Mouse (Mus musculus): ENCODE results near the gene Gm20715. TPM values are rescaled to one million over a fixed set of nuclear protein-coding genes. Genes with fewer than 3 reads are reported as not detected.
"Not testable (repeated sequence)": the region's sequence is repeated elsewhere in the genome, so short reads cannot be mapped to it uniquely, and the experiment has no call there.

Gm20715 gene
- polyA plus RNA-seq, 1 experiment, result not detected

GRCm38 (mm10) chr7:6415442-6415787, 5.3 kb downstream of the Gm20715 start:
- 18% methylated on average over 8 of the region's 8 CpGs for WGBS

DNA sequence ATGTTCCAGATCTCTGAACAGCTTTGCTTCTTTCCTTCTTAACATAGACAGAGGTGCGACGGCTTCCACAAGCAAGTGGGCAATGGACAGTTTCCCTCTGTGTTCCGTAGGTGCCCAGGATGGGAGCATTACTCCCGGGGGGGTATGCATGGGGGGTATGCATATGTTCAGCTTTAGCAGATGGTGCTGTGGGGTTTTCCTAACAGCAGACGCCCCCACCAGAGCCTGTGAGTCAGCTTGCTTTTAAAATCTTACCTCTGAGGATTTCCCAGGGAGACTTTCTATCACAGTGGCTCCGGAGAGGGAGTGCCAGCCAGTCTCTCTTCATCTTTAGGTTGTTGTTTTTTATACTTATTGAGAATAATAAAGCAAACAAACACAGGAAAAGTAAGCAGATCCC, 9.8 kb downstream of the Gm20715 start:
- DNase-seq (ENCODE audit: low read depth, low spot score), result no peak
- 67% methylated on average over 6 of the region's 6 CpGs for WGBS

More at GRCm38 (mm10) chr7:6415442-6415787, 5.3 kb downstream of the Gm20715 start:
- no peak for DNase-seq (ENCODE audit: low read depth, low spot score)

DNA sequence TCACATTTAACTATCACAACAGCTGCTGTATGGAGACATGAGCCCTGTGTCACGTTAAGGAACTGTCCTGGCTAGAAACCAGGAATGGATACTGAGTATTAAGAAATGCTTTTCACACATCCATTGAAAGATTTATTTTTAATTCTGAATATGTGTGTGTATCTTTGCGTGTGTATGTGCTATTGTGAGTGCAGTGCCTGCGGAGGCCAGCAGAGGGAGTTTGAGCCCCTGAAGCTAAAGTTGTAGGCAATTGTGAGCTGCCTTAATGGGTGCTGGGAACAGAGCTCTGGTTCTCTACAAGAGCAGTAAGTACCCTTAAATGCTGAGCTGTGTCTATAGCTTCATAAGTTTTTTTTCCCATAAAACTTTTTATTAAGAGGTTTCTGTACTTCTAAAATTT, 19.3 kb downstream of the Gm20715 start:
- no peak for DNase-seq (ENCODE audit: low read depth, low spot score)
- 84% methylated on average over 3 of the region's 3 CpGs for WGBS

- WGBS, result 32% methylated on average over 2 of the region's 2 CpGs
- no peak for DNase-seq (ENCODE audit: low read depth, low spot score)
Measured at GRCm38 (mm10) chr7:6430342-6430741, 20.3 kb downstream of the Gm20715 start.

DNA sequence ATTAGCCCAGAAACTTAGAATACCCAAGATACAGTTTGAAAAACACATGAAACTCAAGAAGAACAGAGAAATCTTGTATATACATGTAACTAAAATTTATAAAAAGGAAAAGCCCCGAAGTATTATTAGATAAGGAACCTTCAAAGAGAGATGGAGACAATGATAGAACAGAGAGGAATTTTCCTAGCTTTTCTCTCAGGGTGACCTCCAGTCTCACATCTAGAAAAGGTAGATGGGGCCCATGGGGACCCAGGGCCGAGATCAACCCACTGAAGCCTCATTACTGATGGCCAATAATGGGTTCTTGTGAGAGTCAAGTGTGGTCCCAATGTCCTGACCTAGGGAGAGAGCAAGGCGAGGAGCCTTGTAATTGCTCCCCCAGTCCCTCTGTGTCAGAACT, 28.3 kb downstream of the Gm20715 start, which contains the start of gene Olfr1344:
Olfr1344 (plus strand) TSS at position 301 of the 400 bp plus-strand sequence.
- WGBS, result 64% methylated on average over 3 of the region's 3 CpGs
- DNase-seq (ENCODE audit: low read depth, low spot score), result no peak

GRCm38 (mm10) chr7:6441173-6441572, 31.1 kb downstream of the Gm20715 start:
- WGBS, result 48% methylated on average over 2 of the region's 2 CpGs
- no peak for DNase-seq (ENCODE audit: low read depth, low spot score)

DNA sequence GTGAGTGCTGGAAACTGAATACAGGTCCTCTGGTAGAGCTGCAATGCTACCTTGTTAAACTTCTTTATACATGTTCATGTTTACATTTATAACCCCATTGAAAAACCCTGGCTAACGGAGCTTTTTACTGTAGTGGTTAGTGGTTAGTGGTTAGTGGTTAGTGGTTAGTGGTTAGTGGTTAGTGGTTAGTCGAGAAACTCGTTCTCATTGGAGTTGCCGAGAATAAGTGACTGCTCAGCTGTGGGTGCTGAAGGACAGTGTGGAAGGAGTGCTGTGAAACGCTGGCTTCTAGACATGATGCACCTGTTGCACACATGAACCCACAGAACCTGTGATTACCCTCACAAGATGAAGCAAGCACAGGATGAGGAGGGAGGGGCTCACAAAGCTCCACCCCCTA, 37.7 kb downstream of the Gm20715 start:
- DNase-seq (ENCODE audit: low read depth, low spot score), result no peak
- 84% methylated on average over 5 of the region's 5 CpGs for WGBS

- DNase-seq (ENCODE audit: low read depth, low spot score), result no peak
Measured at GRCm38 (mm10) chr7:6455868-6456267, 45.8 kb downstream of the Gm20715 start, which contains the start of gene Olfr1336. Gene Olfr1336 (plus strand): TSS chr7:6456168.

GRCm38 (mm10) chr7:6456399-6456798, 46.3 kb downstream of the Gm20715 start:
- no peak for DNase-seq (ENCODE audit: low read depth, low spot score)
- WGBS, result 39% methylated on average over 3 of the region's 3 CpGs

DNA sequence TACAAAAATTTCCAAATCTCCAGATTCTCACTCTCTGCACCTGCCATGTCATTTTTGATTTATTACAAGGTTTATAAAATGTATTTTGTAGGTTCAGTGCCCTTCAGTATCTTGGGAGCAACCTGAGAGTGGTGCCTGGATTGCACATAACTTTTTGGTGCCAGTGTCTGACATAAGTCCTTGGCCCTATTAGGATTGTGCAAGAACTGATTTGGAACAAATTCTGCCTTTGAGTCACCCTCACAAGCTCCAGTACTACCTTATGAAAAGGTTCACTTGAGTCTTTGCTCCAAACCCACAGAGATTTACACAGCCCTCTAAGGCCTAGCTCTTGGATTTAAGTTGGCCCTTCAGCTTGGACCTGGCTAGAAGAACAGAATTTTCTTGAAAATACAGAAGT, 56.9 kb downstream of the Gm20715 start, which contains the start of gene Olfr1346:
Olfr1346 (plus strand) TSS at position 151 of the 400 bp plus-strand sequence.
- DNase-seq (ENCODE audit: low read depth, low spot score), result no peak

GRCm38 (mm10) chr7:6477633-6478032, 67.6 kb downstream of the Gm20715 start:
- DNase-seq (ENCODE audit: low read depth, low spot score), result not testable (repeated sequence)
- WGBS, result 42% methylated on average over 2 of the region's 2 CpGs

DNA sequence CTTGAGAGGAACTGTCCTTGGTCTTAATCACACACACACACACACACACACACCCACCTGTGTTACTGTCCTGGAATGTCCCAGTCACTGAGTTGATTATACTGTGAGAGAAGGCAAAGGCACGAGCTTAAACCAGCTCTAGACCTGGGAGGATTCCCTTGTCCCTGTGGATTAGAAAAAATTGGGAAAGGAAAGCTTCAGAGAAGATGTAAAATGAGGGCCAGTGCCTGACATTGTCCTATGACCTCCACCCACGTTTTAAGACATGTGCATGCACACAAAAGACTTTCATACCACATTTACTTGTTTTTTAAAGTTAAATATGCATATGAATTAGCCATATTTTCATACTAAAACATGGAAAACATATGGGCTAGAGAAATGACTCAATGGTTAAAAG, 76.8 kb downstream of the Gm20715 start, which contains the start of gene Olfr5:
Olfr5 (minus strand) TSS at position 101 of the 400 bp plus-strand sequence.
- WGBS, result 9% methylated on average over 2 of the region's 2 CpGs

More for the DNA sequence above, 76.8 kb downstream of the Gm20715 start, which contains the start of gene Olfr5:
- DNase-seq (ENCODE audit: low read depth, low spot score), result no peak

Other genes with a start within 250 kb of the Gm20715 start
- 15.1 and 17.8 TPM in 2 replicates for gene Zfp444, start 238.1 kb upstream of the Gm20715 start, polyA plus RNA-seq (2012; rRNA removed)
- gene Galp, start 213.2 kb upstream of the Gm20715 start, polyA plus RNA-seq (2012; rRNA removed), result 0.15 TPM in 1 of 2 replicates, not detected in the other
- not detected in 2 replicates for gene Zscan5b, start 188.0 kb upstream of the Gm20715 start, polyA plus RNA-seq (2012; rRNA removed)
- gene Epp13, start 157.6 kb upstream of the Gm20715 start, polyA plus RNA-seq (2012; rRNA removed), result 0.31 and 0.45 TPM in 2 replicates
- gene Zfp667, start 123.7 kb upstream of the Gm20715 start, polyA plus RNA-seq (2012; rRNA removed), result 0.19 and 0.31 TPM in 2 replicates
- gene Zfp583, start 79.0 kb upstream of the Gm20715 start, polyA plus RNA-seq (2012; rRNA removed), result 0.09 and 0.12 TPM in 2 replicates
- gene Gm3854, start 66.5 kb upstream of the Gm20715 start, polyA plus RNA-seq (2012; rRNA removed), result 0.07 TPM in 1 of 2 replicates, not detected in the other
- gene Zfp78, start 47.0 kb upstream of the Gm20715 start, polyA plus RNA-seq (2012; rRNA removed), result 0.10 and 0.23 TPM in 2 replicates
- gene Zfp28, start 27.0 kb upstream of the Gm20715 start, polyA plus RNA-seq (2012; rRNA removed), result 0.60 and 0.86 TPM in 2 replicates
- not detected in 2 replicates for gene Smim17, start 11.6 kb upstream of the Gm20715 start, polyA plus RNA-seq (2012; rRNA removed)
- gene Olfr1344, start 28.4 kb downstream of the Gm20715 start, polyA plus RNA-seq (2012; rRNA removed), result not detected in 2 replicates
- not detected in 2 replicates for gene Olfr1336, start 45.9 kb downstream of the Gm20715 start, polyA plus RNA-seq (2012; rRNA removed)
- not detected in 2 replicates for gene Olfr1346, start 56.8 kb downstream of the Gm20715 start, polyA plus RNA-seq (2012; rRNA removed)
- gene Olfr5, start 76.7 kb downstream of the Gm20715 start, polyA plus RNA-seq (2012; rRNA removed), result not detected in 2 replicates
- gene Olfr1347, start 89.5 kb downstream of the Gm20715 start, polyA plus RNA-seq (2012; rRNA removed), result not detected in 2 replicates
- gene Olfr1348, start 98.5 kb downstream of the Gm20715 start, polyA plus RNA-seq (2012; rRNA removed), result not detected in 2 replicates
- gene Olfr1349, start 112.7 kb downstream of the Gm20715 start, polyA plus RNA-seq (2012; rRNA removed), result not detected in 2 replicates
- gene Olfr1350, start 154.6 kb downstream of the Gm20715 start, polyA plus RNA-seq (2012; rRNA removed), result not detected in 2 replicates

Measured in large intestine, adult 2 months (tissue).